Mouse (Mus musculus): Measurements from ENCODE around the gene Rufy4. TPM values are rescaled to one million over a fixed set of nuclear protein-coding genes. Genes with fewer than 3 reads are reported as not detected.

Rufy4 gene
- total RNA-seq (2012; rRNA removed) (not detected in 2 replicates), total RNA-seq (2014; rRNA removed) (not detected in 2 replicates), polyA plus RNA-seq (2012; ENCODE audit: insufficient read length, low read depth) (not detected in 2 replicates)

DNA sequence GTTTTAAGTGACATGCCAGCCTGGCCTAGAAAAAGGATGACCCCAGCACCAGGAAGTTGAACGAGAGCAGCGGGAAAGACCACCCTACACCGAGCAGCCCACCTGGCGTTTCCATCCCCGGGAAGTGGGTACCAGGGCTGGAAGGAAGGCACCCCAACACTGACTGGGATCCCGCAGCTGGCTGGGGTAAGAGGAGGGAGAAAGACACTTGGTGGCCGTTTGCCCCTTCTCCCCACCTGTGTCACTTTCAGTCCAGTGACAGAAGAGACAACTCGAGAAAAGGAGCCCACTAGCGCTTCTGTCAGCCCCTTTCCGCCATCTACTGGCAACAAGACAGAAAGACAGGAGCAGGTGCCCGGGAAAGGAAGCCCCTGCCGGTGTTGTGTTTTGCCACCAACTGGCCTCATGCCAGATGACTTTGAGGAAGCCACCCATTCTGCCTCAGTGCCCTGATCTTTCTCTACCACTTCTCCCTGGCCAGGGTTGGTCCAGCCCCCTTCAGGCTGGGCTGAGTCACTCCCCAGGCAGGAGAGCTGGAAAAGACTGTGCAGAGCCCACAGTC is at the start of gene Rufy4:
TSS of gene Rufy4 (plus strand) at position 551 of the 562 bp plus-strand sequence.
- dilution Hi-C loops (cut with MboI; ENCODE audit: extremely low pct_ligation_motif_present, extremely low pct_unique_long_range_greater_than_20kb, low sequenced_read_pairs), result no loop called here
- Histone ChIP-seq H3K79me2 (replicated peaks; ENCODE audit: control insufficient read depth, extremely low read depth, insufficient read depth, poor library complexity, severe bottlenecking) (no peaks in the 10 kb centered on the region), H3K4me1 (ENCODE audit: control insufficient read depth in 1 of 2, insufficient read depth in 2 of 2) (peaks cover 2 to 10% of the 10 kb centered on the region in 2 experiments; a peak in 2 of 4 replicates), H3K27ac (ENCODE audit: insufficient read depth, low read depth) (no peak within 1 kb of the TSS), H3K4me3 (replicated peaks in 1 of 3; ENCODE audit: low read depth in 2 of 3, low read length in 2 of 3, poor library complexity in 1 of 3) (peak within 1 kb of the TSS in 2 of 3 experiments; percentile 10 to 19), H3K36me3 (replicated peaks in 1 of 2; ENCODE audit: control insufficient read depth in 1 of 2, insufficient read depth in 1 of 2, low read length in 1 of 2) (no peaks in the 10 kb centered on the region), H3K9me3 (replicated peaks; ENCODE audit: low read length) (no peaks in the 10 kb centered on the region), H3K4me2 (ENCODE audit: insufficient read depth, low read depth, poor library complexity, severe bottlenecking) (peak within 1 kb of the TSS; percentile 90), H3K9ac (ENCODE audit: insufficient read depth, low read depth) (no peak within 1 kb of the TSS), H3K27me3 (replicated peaks) (peaks cover 80% of the 10 kb centered on the region)
- in situ Hi-C loops (cut with MboI; ENCODE audit: low pct_ligation_motif_present, low pct_unique_long_range_greater_than_20kb, low sequenced_read_pairs), result no loop called here
- DNase-seq (ENCODE audit: extremely low read depth), result peak; percentile 78
- TF ChIP-seq E2F4 (IDR thresholded peaks at IDR 0.05; ENCODE audit: insufficient replicate concordance, low read depth, low read length), result 0 out of 2 replicates have a peak, but pooled peaks have one; percentile 33
- TF ChIP-seq EP300 (IDR thresholded peaks at IDR 0.05; ENCODE audit: low read length), result no peak
- TF ChIP-seq TCF12 (IDR thresholded peaks at IDR 0.05; ENCODE audit: low read depth, low read length), result 0 out of 2 replicates have a peak, but pooled peaks have one; percentile 27
- TF ChIP-seq SMC3 (IDR thresholded peaks at IDR 0.05; ENCODE audit: low read depth, low read length), result peak; percentile 73
- TF ChIP-seq ZMIZ1 (IDR thresholded peaks at IDR 0.05; ENCODE audit: low read depth, low read length), result no peak
- TF ChIP-seq RAD21 (IDR thresholded peaks at IDR 0.05; ENCODE audit: low read depth, low read length), result peak; percentile 84
- TF ChIP-seq BHLHE40 (IDR thresholded peaks at IDR 0.05; ENCODE audit: low read depth, low read length), result no peak; the same call in 1 of the 2 replicates
- TF ChIP-seq CTCF (conservative IDR thresholded peaks at IDR 0.05 in 1 of 2, IDR thresholded peaks at IDR 0.05 in 1 of 2; ENCODE audit: low read depth in 2 of 2, low read length in 2 of 2), result peak; percentile 45 to 86; a peak in 3 of 4 replicates

DNA sequence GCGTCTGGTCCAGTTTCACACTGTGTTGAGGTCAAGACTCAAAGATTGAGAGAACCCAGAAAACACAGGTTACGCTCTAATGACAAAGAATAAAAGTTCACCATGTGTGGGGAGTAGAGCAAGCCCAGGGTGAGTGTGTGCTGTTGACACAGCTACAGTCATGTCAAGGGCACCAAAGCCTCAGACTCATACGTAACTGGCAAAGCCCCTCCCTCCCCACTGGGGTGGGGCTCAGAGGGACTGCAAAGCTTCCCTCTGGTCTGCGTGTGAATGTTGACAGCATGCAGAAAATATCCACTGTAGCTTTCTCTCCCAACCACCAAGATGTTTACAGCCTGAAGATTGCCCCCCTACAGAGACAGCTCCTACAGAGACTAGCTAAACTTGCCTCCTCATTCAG is 49.1 kb upstream of the Rufy4 start:
- no peak overlapping the region for H3K9ac ChIP-seq (ENCODE audit: insufficient read depth, low read depth)
- H3K27ac ChIP-seq (ENCODE audit: insufficient read depth, low read depth), result no peak overlapping the region
- no peak for DNase-seq (ENCODE audit: extremely low read depth)
- in situ Hi-C loops (cut with MboI; ENCODE audit: low pct_ligation_motif_present, low pct_unique_long_range_greater_than_20kb, low sequenced_read_pairs), result loop anchor here (5.0 to 10.0 kb wide), 2 partner anchors 81 to 174 kb away; no protein-coding TSS in a partner anchor
- H3K9me3 ChIP-seq (replicated peaks; ENCODE audit: low read length), result no peaks in the 10 kb centered on the region
- H3K4me2 ChIP-seq (ENCODE audit: insufficient read depth, low read depth, poor library complexity, severe bottlenecking), result no peak overlapping the region
- no peak overlapping the region for H3K4me3 ChIP-seq (replicated peaks in 1 of 3; ENCODE audit: low read depth in 2 of 3, low read length in 2 of 3, poor library complexity in 1 of 3)
- no peaks in the 10 kb centered on the region for H3K36me3 ChIP-seq (replicated peaks in 1 of 2; ENCODE audit: control insufficient read depth in 1 of 2, insufficient read depth in 1 of 2, low read length in 1 of 2)
- no peaks in the 10 kb centered on the region for H3K27me3 ChIP-seq (replicated peaks)
- peaks cover 5 to 28% of the 10 kb centered on the region in 2 experiments; a peak in 3 of 4 replicates for H3K4me1 ChIP-seq (ENCODE audit: control insufficient read depth in 1 of 2, insufficient read depth in 2 of 2)
- dilution Hi-C loops (cut with MboI; ENCODE audit: extremely low pct_ligation_motif_present, extremely low pct_unique_long_range_greater_than_20kb, low sequenced_read_pairs), result no loop called here
- no peaks in the 10 kb centered on the region for H3K79me2 ChIP-seq (replicated peaks; ENCODE audit: control insufficient read depth, extremely low read depth, insufficient read depth, poor library complexity, severe bottlenecking)
- no peak for TF ChIP-seq PAX5 (IDR thresholded peaks at IDR 0.05; ENCODE audit: low read length)
- no peak for TF ChIP-seq USF1 (IDR thresholded peaks at IDR 0.05; ENCODE audit: low read depth, low read length)
- TF ChIP-seq TBP (conservative IDR thresholded peaks at IDR 0.05; ENCODE audit: low read depth, low read length), result no peak
- no peak for TF ChIP-seq HCFC1 (IDR thresholded peaks at IDR 0.05; ENCODE audit: low read depth, low read length)
- no peak for TF ChIP-seq CHD2 (IDR thresholded peaks at IDR 0.05; ENCODE audit: low read length)
- TF ChIP-seq EP300 (IDR thresholded peaks at IDR 0.05; ENCODE audit: low read length), result no peak

All from CH12.LX (cell line).